Mouse (Mus musculus) 3T3-L1 (cell line): Measurements from ENCODE around the gene Cntn4.

Experiments
- DNase-seq: peaks from one replicate; pipeline ENCODE4 v3.0.0-alpha.2; 2015; ENCODE audit warnings: low read depth, low spot score

Cntn4 gene

GRCm38 (mm10) chr6:106643026-106643425 lies 965.6 kb downstream of the Cntn4 start:
- no peak for DNase-seq

DNA sequence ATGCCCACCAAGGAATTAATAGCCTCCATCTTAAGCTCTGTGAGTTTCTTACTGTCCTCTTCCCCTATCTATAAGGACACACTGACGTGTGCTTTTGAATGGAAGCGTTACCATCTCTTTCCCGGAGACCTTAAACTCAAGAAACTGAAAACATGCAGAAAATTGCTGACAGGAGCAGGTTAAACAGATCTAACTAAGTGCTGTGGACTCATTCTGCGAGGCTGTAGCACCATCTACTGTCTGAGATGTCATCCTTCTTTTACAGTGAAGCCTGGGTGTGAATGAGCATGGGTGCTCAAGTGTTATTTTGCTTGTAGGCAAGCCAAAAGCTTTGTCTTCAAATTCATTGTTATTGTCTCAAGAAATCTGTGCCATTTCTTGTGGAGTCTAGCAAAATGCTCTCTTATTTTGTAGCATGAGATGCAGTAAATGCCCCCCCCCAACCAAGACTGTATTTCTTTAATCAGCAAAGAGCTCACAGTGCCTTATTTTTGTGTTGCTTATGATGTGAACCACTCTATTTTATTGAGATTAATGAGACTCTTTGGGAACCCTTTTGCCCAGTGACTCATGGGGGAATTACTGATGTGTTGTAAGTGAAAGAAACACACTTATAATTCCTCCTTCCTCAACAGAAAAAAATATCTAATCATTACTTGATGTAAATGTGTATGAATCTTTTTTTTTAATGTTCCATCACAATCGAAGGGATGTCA lies 968.2 kb downstream of the Cntn4 start:
- DNase-seq: peak; percentile 52

DNA sequence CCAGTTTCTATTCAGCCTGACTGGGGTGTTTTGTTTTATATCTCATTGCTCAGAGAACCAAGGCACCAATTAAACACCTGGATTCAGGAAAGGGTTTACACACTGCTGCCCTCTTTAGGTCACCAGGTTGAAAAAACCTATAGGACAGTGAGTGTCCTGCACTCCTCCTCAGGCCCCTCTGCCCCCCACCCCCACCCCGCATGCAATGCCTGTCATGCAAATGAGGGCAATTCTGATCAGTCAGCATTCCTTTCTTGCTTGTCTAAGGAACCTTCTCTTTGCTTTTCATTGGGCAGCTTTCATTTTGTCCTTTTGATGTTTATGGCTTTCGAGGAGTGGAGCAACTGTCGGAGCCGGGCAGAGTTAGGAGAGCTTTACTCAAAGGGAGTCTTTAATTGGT lies 969.5 kb downstream of the Cntn4 start:
- DNase-seq: no peak

DNA sequence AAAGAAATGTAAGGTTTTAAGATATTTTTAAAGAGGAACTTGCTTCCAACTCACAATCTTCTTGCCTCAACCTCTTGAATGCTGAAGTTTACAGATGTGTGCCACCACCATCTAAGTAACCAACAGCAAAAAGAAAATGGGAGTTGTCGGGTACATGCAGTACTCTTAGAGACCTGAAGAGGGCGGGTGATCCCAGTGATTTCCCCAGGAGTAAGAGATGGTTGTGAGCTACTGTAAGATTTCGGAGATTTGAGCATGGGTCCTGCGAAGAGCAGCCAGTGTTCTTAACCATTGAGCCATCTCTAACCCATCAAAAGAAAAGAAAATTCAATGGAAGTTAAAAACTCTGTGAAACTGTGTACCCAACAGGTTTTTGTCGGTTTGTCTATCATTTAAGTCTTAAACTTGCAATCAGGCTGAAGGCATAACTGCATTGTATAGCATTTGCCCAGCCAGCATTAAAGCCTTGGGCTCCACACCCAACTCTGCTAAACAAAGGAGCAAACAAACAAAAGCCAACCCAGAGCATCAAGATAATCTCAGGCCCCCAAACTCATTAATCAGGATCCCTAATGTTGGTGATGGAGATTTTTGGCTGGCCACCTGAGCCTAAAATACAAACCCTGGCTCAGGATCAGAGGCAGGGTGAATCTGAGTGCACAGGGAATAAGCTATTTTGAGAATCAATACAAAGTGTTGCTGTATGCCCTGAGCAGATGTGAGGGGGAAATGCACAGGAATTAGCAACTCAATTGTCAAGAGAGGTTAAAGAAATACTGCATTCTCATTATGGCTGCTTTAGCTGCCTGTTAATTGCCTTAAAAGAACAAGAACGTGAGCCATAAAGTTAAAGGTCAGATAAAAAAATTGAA lies 986.6 kb downstream of the Cntn4 start:
- peak; percentile 73 for DNase-seq

- DNase-seq: peak; percentile 25
Observed at GRCm38 (mm10) chr6:106675581-106675980, 998.1 kb downstream of the Cntn4 start.

- no peak for DNase-seq
Observed at GRCm38 (mm10) chr6:106701931-106702330, 1024.5 kb downstream of the Cntn4 start.

GRCm38 (mm10) chr6:106705506-106706035 lies 1028.1 kb downstream of the Cntn4 start:
- no peak for DNase-seq

DNA sequence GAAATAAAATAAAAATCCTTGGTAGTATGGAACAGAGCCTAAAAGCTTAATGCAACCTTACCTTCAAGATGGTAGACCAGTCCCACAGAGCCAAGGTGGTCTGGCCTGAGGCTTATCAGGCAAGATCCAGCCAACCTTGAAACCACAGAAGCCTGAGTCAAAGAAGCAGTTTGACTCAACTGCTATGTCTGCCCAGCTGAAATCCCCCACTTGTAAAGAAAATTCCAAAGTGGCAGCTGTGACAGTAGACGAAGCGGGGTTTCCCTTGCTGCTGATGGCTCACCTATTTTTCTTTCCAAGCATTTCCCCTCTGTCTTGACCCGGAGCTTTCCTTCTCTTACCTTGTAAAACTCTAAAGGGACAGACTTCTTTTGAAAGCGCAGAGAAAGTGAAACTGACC lies 1048.2 kb downstream of the Cntn4 start:
- DNase-seq: no peak

- no peak for DNase-seq
Observed at GRCm38 (mm10) chr6:106726078-106726477, 1048.6 kb downstream of the Cntn4 start.

DNA sequence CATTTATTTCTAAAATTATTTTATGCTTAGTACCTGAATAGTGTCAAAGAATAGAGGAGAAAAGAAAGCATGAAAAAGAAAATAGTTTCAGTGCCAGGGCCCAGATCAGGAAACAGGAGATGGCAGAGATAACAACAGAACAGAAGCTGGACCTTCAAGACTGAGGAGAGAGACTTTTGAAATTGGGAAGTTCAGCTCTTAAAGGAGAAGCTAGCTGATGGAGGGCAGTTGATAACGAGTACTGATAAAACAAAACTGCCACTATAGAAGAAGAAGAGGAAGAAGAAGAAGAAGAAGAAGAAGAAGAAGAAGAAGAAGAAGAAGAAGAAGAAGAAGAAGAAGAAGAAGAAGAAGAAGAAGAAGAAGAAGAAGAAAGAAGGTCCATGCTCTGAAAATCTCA lies 1050.2 kb downstream of the Cntn4 start:
- DNase-seq: no peak

DNA sequence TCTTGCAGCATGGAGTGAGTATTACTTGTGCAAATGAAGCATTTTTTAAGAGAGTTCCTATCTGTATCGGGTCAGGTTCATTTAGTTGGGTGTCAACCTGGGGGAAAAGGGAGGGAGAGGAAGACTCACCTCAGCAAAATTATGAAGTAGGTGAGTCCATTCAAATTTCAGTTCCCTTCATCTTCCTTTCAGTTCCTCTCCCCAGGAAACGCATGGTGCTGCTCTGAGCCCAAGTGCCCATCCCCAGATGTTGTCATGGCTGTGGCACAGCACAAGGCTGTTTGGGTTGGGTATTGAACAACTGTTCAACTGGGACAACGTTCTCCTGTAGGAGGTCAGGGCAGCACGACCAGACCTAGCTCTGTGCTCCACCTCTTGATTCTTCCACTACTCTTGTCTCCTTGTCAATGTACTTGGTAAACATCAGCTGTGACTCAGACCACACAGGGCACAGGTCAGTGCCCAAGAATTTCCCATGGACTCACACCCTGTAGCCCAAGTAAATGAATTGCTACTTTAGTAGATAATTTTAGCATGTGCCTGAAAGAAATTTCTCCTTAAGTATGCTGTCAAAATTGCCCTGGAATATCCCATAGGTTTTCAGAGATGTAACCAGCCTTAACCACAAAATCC lies 1052.3 kb downstream of the Cntn4 start:
- DNase-seq: no peak

DNA sequence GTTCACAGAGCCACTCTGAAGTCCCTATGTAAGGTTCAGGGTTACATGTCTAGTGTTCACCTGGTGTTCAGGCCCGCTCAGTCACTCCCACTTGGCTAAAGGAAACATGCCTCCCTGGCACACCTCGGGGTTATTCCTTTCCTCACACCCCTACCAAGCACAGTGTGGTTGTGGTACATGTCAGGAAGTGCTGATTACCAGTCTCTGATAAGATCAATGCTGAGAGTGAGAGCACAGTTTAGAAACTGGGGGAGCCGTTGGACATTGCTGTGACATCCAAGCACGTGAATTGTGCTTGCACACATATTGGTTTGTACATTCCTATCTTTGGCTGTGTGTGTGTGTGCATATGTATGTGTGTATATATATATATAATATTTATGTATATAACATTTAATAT lies 1055.1 kb downstream of the Cntn4 start:
- no peak for DNase-seq

- no peak for DNase-seq
Observed at GRCm38 (mm10) chr6:106738229-106738628, 1060.8 kb downstream of the Cntn4 start.

GRCm38 (mm10) chr6:106740244-106740825 lies 1062.9 kb downstream of the Cntn4 start:
- DNase-seq: no peak

DNA sequence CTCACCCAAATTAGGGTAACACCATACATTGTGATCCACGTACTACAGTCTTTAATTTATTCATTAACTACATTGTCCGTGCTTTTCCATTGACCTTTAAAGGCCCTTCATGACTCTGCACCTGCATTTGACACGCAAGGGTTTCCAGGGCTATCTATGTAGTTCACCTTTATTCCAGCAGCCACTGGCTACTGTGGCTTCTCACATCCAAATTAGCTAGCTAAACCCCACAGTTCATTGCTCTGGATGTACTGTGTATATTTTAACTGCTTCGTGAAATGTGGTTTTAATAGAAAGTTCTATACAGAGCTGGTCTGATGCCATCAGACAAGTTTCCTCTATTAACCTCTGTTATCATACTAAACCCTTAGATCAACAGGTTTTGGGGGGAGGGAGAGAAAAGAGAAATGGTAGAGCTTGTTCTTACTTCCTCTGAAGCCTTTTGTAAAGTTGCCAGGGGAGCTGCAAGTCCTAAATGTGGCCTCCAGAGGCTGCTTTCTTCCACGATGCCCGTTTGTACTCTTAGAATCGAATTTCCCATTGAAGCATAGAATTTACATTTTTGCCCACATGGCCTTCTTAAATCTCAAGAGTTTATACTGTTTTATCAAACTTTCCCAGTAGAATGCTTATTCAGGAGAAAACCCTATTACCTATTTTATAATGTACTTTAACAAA lies 1066.2 kb downstream of the Cntn4 start:
- DNase-seq: no peak

DNA sequence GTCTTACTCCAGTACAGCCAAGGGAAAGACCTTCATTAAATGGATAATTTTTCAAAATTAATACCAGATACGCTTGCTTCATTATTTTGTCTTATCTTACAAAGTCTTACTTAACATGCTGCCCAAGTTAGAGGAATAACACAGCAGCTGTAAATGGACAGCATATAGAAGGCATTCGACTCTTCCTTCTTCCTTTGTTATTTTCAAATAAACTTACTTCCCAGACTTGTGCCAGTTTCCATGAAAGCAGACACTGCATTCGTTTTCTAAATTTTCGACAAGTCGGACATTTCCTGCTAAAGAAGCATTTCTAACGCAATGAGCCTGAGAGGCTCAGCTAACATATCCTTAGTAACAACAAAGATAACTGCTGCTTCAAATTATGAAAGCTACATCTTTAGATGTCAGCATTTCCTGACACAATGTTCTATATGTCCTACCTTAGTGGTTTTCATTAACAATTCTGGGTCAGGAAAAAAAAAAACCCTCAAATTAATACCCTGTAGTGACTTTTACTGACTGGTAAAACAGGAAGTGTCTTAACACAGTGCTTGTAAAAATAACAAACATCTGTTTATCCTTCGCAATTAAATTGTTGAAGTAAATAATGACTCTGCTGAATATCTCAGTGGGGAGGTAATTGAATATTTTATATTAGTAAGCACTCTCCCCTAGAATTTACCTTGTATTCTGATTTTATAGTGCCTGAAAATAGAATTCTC lies 1068.4 kb downstream of the Cntn4 start:
- DNase-seq: no peak

DNA sequence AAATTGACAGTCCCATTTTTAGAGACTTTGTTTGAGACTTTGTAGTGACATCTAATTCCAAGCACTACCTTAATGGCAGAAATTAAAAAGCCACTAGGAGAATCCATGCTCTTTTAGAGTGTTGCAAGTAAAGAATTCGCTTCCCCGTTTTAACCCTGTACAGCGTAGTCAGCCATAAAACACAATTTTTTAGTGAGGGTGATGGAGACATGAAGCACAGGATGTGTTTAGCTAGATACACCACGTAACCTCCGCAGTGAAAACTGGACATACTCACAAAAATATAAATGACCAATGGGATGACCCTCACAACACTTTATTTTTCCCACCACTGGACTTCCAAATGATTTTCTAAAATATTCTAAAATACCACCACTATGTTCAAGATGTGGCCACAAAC lies 1069.8 kb downstream of the Cntn4 start:
- DNase-seq: no peak

- DNase-seq: no peak
Observed at GRCm38 (mm10) chr6:106747804-106748203, 1070.3 kb downstream of the Cntn4 start.
